Mouse (Mus musculus): Measurements from ENCODE around the gene Ccdc122. TPM values are rescaled to one million over a fixed set of nuclear protein-coding genes. Genes with fewer than 3 reads are reported as not detected.
A peak's percentile ranks its signal among the peaks of the same experiment; 100 is the strongest.
"Not testable (repeated sequence)": the region's sequence is repeated elsewhere in the genome, so short reads cannot be mapped to it uniquely, and the experiment has no call there.

Gene Ccdc122
- polyA plus RNA-seq, 1 experiment from 2014 or later, result 11.7 TPM

DNA sequence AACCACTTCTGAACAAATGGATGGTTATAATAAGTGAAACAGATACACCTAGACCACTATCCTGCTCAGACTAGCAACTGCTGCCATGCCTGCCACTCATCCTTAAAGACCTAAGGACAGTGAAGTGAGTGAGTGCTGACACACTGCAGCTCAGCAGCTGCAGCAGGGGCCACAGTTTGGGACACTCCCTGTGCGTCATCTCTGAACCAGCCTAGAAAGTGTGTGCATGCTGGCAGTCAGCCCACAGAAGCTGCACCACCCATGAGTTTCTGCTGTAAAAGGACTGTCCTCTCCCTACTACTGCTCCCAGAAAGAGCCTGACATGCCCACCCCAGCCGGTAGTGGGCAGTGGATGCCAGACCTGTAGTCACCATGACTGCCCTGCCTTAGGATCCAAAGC is 63.7 kb downstream of the Ccdc122 start:
- no peak for DNase-seq (ENCODE audit: low read depth, low spot score)
- H3K27me3 ChIP-seq, result no peaks in the 10 kb centered on the region
- ATAC-seq, result no peak
- ChIA-PET CTCF (no interaction called here), POLR2A (no interaction called here)
- in situ Hi-C loops (cut with MboI; ENCODE audit: low pct_unique_long_range_greater_than_20kb), result no loop called here
- TF ChIP-seq CTCF (IDR thresholded peaks at IDR 0.05), result no peak

GRCm38 (mm10) chr14:77110622-77111021 is 74.0 kb downstream of the Ccdc122 start:
- in situ Hi-C loops (cut with MboI; ENCODE audit: low pct_unique_long_range_greater_than_20kb); POLR2A ChIA-PET; DNase-seq (ENCODE audit: low read depth, low spot score); H3K27me3 ChIP-seq; CTCF ChIA-PET; ATAC-seq: not testable (repeated sequence)

DNA sequence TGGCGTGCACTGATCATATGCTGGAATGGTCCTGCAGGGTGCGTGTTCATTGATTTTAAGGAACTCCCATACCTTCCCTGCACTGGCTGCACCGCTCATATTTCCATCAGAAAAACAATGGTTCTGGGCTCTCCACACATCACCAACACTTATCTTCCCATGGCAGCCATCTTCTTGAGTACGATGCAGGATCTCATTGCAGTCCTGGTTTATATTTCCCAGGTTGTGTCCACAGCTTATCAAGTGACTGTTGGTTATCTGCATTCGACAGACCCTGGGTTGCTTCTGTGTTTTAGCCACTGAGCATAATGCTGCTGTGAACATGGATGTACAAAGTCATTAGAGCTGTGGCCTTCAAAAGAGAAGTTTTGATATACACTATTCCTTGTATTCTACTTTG is 94.0 kb downstream of the Ccdc122 start:
- CTCF ChIA-PET, result interaction anchor here (1.4 kb wide), 1 partner anchor 12 kb away, joined by 4 read pairs; no protein-coding TSS in a partner anchor
- ATAC-seq (no peak), DNase-seq (ENCODE audit: low read depth, low spot score) (no peak)
- POLR2A ChIA-PET, result interaction anchor here (0.6 to 1.4 kb wide), 2 partner anchors 10 to 972 kb away, joined by 3 read pairs; no protein-coding TSS in a partner anchor
- no peaks in the 10 kb centered on the region for H3K27me3 ChIP-seq
- in situ Hi-C loops (cut with MboI; ENCODE audit: low pct_unique_long_range_greater_than_20kb), result no loop called here
- no peak for TF ChIP-seq CTCF (IDR thresholded peaks at IDR 0.05)

DNA sequence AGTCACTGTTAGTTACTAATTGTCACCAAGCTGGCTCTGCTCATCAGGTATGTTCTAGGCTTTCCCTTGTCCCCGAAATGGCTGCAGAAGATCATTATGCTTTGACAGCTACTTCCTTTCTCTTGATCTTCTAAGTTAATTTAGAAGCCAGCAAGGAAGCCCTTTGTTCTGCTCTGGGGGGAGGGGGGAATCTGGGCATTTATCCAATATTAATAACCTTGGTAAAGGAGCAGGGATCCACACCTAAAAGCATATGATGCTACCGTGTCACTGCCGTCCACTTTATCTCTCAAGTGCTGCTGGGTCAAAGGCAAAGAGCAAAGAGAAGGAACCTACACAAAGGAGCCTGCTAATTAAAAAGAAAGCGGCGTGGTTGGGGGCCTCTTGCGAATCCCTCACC is 100.4 kb downstream of the Ccdc122 start:
- in situ Hi-C loops (cut with MboI; ENCODE audit: low pct_unique_long_range_greater_than_20kb), result loop anchor here (5.0 kb wide), 1 partner anchor 85 kb away; no protein-coding TSS in a partner anchor
- DNase-seq (ENCODE audit: low read depth, low spot score) (no peak), ATAC-seq (no peak)
- no peak for TF ChIP-seq CTCF (IDR thresholded peaks at IDR 0.05)
- CTCF ChIA-PET, result interaction anchor here (1.2 kb wide), 1 partner anchor 782 kb away, joined by 3 read pairs; no protein-coding TSS in a partner anchor
- no peaks in the 10 kb centered on the region for H3K27me3 ChIP-seq
- POLR2A ChIA-PET, result no interaction called here

- DNase-seq (ENCODE audit: low read depth, low spot score) (no peak), ATAC-seq (no peak)
- H3K27me3 ChIP-seq, result no peaks in the 10 kb centered on the region
- ChIA-PET CTCF (interaction anchor here (0.7 to 4.0 kb wide), 15 partner anchors 10 to 792 kb away, joined by 3 to 18 read pairs (median 3); no protein-coding TSS in a partner anchor), POLR2A (interaction anchor here (0.6 to 1.1 kb wide), 2 partner anchors 10 to 1286 kb away, joined by 3 to 4 read pairs; no protein-coding TSS in a partner anchor)
- TF ChIP-seq CTCF (IDR thresholded peaks at IDR 0.05), result peak; percentile 54
- in situ Hi-C loops (cut with MboI; ENCODE audit: low pct_unique_long_range_greater_than_20kb), result loop anchor here (5.0 kb wide), 5 partner anchors 216 to 1146 kb away; no protein-coding TSS in a partner anchor
These were observed 105.0 kb downstream of the Ccdc122 start for GRCm38 (mm10) chr14:77141324-77142282.

DNA sequence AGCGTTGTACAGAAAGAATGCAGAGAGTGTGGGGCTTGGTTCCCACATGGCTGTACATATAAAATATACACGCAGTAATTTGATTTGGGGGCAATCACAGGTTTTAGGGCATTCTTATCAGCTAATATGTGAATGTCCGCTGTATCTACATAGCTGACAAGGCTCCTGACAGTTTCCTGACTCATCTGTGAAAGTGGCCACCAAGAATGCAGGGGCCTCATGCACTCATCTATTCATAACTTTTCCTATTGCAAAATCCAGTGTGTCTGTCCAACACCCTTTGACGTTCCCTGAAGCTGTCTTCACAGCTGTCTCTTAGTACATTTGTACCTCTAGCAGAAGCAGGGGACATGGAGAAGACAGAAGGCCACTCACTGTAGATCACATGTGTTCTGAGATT is 108.5 kb downstream of the Ccdc122 start:
- no peak for DNase-seq (ENCODE audit: low read depth, low spot score)
- no peak for ATAC-seq
- ChIA-PET POLR2A (no interaction called here), CTCF (no interaction called here)
- H3K27me3 ChIP-seq, result no peaks in the 10 kb centered on the region
- no peak for TF ChIP-seq CTCF (IDR thresholded peaks at IDR 0.05)
- in situ Hi-C loops (cut with MboI; ENCODE audit: low pct_unique_long_range_greater_than_20kb), result no loop called here

DNA sequence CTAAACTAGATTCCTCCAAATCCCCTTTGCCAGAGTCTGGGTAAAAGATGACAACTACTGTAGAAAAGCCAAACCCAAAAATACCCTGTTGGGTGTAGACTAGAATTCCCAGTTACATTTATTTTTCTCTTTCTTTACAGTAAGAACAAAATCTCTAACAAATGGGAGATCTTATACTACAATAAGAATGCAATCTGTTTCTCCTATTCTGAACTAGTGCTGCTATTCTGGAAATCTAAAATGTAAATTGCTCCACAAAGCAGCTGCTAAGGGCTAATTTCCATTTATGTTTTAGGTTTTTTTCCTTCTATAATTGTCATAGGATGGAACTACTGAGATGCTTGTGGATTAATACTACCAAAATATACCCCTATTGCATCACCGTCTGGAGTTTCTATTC is 111.1 kb downstream of the Ccdc122 start:
- no peak for DNase-seq (ENCODE audit: low read depth, low spot score)
- in situ Hi-C loops (cut with MboI; ENCODE audit: low pct_unique_long_range_greater_than_20kb), result no loop called here
- POLR2A ChIA-PET, result interaction anchor here (0.6 kb wide), 1 partner anchor 445 kb away, joined by 3 read pairs; no protein-coding TSS in a partner anchor
- no peak for ATAC-seq
- TF ChIP-seq CTCF (IDR thresholded peaks at IDR 0.05), result no peak
- CTCF ChIA-PET, result no interaction called here
- H3K27me3 ChIP-seq, result no peaks in the 10 kb centered on the region

DNA sequence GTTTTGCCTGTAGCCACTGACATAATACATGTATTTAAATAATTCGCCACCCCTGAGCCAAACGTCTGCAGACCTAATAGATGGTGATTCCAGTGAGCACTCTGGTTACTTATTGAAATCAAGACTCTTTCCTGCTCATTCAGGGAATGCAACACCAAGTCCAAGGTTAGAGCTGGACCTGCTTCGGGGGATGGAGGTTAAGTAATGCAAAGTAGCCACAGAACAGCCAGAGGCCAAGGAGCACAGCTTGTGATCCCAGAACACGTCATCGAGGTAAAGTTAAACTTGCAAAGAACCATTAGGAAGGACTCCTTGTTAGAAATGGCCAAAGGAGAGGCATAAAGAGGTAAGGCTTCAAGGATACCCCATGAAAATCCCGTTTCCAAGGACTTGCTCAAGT is 114.0 kb downstream of the Ccdc122 start:
- no peak for TF ChIP-seq CTCF (IDR thresholded peaks at IDR 0.05)
- in situ Hi-C loops (cut with MboI; ENCODE audit: low pct_unique_long_range_greater_than_20kb), result loop anchor here (10.0 kb wide), 1 partner anchor 234 kb away; no protein-coding TSS in a partner anchor
- ATAC-seq (no peak), DNase-seq (ENCODE audit: low read depth, low spot score) (no peak)
- no peaks in the 10 kb centered on the region for H3K27me3 ChIP-seq
- POLR2A ChIA-PET, result no interaction called here
- CTCF ChIA-PET, result no interaction called here

GRCm38 (mm10) chr14:77151431-77151830 is 114.9 kb downstream of the Ccdc122 start:
- POLR2A ChIA-PET, result no interaction called here
- no peak for DNase-seq (ENCODE audit: low read depth, low spot score)
- TF ChIP-seq CTCF (IDR thresholded peaks at IDR 0.05), result no peak
- no peaks in the 10 kb centered on the region for H3K27me3 ChIP-seq
- in situ Hi-C loops (cut with MboI; ENCODE audit: low pct_unique_long_range_greater_than_20kb), result loop anchor here (10.0 kb wide), 1 partner anchor 233 kb away; no protein-coding TSS in a partner anchor
- no peak for ATAC-seq
- CTCF ChIA-PET, result no interaction called here

DNA sequence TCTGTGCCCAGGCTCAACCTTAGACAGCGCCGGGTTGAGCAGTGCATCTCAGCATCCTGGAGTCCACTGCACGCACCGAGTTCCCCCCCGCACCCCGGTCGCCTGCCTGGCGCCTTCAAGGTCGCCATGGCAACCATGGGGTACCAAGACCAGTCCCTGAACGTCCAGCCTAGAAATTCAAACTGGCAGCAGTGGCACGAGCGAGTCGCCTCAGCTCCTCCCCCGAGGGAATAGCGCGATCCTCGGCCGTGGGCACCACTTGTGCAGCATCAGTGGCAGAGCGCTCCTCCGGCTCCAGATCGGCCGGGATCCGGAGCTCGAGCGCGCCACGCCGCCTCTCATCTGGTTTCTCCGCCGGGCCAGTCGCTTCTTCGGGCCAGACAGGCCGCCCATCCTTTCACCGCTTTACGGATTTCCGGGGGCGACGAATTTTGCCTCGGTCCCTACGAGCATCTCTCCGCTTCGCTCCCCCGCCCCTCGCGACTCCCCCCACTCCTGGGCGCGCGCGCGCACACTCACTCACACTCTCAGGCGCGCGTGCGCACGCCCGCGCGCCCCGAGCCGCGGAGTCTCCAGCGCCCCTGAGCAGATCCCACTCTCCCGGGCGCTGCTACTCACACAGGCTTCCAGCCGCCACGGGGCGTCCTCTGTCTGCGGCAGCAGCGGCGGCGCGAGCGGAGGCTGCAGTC is 119.8 kb downstream of the Ccdc122 start, which contains the start of gene Enox1:
TSS of gene Enox1 (plus strand) at position 542 of the 689 bp plus-strand sequence.
- ChIA-PET CTCF (no interaction called here), POLR2A (no interaction called here)
- no peak for TF ChIP-seq CTCF (IDR thresholded peaks at IDR 0.05)
- in situ Hi-C loops (cut with MboI; ENCODE audit: low pct_unique_long_range_greater_than_20kb), result loop anchor here (10.0 kb wide), 1 partner anchor 228 kb away; no protein-coding TSS in a partner anchor
- H3K27me3 ChIP-seq, result no peaks in the 10 kb centered on the region
- ATAC-seq (peak; percentile 29), DNase-seq (ENCODE audit: low read depth, low spot score) (no peak)
